Mouse (Mus musculus): ENCODE data around the gene Rab27a. TPM values are rescaled to one million over a fixed set of nuclear protein-coding genes. Genes with fewer than 3 reads are reported as not detected.

Gene Rab27a
- polyA plus RNA-seq, 1 experiment, result 3.2 TPM

DNA sequence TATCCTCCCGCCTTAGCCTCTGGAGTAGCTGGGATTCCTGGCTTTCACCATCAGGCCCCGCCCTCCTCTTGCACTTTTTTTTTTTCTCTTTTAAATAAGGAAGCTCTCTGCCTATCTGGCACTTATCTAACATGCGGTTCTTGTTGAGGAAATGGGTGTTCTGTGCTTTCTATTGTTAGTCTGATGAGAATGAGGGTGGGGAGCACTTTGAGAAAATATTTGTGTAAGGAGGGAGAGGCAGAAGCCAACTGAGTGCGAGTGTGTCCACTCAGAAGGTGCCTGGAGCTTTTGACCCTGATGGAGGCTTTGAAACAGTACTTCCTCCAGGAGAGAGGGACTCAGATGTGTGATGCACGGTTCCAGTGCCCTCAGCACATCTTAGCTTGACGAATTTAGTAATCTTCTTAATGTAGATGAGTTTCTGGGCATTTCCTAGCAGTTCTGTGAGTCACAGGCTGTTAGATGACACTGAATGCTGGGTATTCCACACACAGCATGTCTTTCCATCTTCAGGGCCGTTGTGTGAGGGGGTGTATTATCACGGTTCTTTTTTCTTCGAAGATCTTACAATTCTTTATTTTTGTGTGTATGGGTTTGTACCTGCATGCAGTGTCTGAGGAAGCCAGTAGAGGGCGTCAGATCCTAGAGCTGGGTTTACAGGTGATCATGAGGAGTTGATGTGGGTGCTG lies 26.5 kb downstream of the Rab27a start:
- no peak for TF ChIP-seq GATA1 (IDR thresholded peaks at IDR 0.05; ENCODE audit: low read length)

DNA sequence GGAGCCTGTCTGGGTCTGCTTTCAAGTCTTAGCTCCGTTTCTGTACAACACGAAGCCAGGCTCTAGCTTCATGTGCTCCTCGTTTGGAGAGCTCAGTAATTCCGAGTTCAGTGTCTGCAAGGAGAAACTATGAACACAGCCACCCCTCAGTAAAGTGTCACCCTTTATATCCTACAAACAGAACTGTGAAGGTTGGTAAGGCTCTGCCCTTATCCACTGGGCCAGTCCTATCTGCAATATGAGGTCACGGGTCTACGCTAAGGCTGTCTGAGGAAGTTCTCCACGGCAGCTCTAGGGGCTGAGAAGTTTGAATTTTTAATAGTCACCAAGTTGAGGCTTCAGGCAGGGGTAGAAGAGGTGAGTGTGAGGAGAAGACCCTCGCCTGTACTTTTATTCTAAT lies 27.8 kb downstream of the Rab27a start:
- TF ChIP-seq GATA1 (IDR thresholded peaks at IDR 0.05; ENCODE audit: low read length), result no peak

GRCm38 (mm10) chr9:73073169-73073568 lies 28.5 kb downstream of the Rab27a start:
- no peak for TF ChIP-seq GATA1 (IDR thresholded peaks at IDR 0.05; ENCODE audit: low read length)

GRCm38 (mm10) chr9:73079801-73080325 lies 35.2 kb downstream of the Rab27a start:
- no peak for TF ChIP-seq GATA1 (IDR thresholded peaks at IDR 0.05; ENCODE audit: low read length)

DNA sequence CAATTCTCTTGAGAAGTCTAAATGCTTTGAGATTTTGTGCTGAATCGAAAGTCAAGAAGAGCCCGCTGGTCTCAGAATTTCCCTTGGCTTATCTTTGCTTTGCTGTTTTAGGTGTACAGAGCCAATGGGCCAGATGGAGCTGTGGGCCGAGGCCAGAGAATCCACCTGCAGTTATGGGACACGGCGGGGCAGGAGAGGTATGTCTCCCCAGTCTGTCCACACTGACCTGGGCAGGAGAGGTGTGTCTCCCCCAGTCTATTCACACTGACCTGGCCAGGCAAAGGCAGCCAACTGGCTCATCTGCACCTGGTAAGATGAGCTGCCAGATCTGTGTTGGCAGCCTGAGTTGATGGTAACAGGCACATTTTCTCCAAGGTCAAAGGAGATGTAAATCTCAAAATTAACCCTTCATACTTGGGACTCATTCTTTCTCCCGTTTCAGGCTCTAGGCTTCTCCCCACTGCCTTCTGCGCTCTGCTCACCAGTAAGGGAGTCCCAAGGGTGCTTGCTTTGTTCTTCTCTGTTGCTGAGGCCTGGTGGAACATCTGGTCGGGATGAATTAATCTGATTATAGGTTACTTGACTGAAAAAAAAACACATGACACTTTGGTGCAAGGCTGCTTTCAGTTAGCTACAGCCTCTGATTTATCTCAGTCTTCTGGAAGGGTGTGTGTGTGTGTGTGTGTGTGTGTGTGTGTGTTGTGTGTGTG lies 37.8 kb downstream of the Rab27a start:
- no peak for TF ChIP-seq GATA1 (IDR thresholded peaks at IDR 0.05; ENCODE audit: low read length)

- no peak for TF ChIP-seq GATA1 (IDR thresholded peaks at IDR 0.05; ENCODE audit: low read length)
Observed at GRCm38 (mm10) chr9:73083956-73084355, 39.3 kb downstream of the Rab27a start.

- TF ChIP-seq GATA1 (IDR thresholded peaks at IDR 0.05; ENCODE audit: low read length), result peak; percentile 19
Observed at GRCm38 (mm10) chr9:73085845-73086244, 41.2 kb downstream of the Rab27a start.

DNA sequence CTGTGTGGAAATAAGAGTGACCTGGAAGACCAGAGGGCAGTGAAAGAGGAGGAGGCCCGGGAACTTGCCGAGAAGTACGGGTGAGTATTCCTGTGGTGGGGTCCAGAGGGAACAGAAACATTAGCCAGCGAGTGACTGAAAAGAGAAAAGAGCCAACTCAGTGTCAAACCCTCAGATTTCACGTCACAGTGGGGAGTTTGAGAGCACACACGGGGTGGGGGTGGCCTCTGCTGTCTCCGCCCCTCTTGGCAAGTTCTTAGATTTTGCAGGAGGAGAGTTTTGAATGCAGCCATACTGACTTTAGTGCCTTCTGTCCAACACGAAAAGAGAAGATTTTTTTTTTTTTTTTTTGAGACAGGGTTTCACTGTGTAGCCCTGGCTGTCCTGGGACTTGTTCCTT lies 42.5 kb downstream of the Rab27a start:
- no peak for TF ChIP-seq GATA1 (IDR thresholded peaks at IDR 0.05; ENCODE audit: low read length)

- no peak for TF ChIP-seq GATA1 (IDR thresholded peaks at IDR 0.05; ENCODE audit: low read length)
Observed at GRCm38 (mm10) chr9:73087581-73087980, 42.9 kb downstream of the Rab27a start.

- no peak for TF ChIP-seq GATA1 (IDR thresholded peaks at IDR 0.05; ENCODE audit: low read length)
Observed at GRCm38 (mm10) chr9:73089222-73089920, 44.7 kb downstream of the Rab27a start.

GRCm38 (mm10) chr9:73090121-73090520 lies 45.5 kb downstream of the Rab27a start:
- no peak for TF ChIP-seq GATA1 (IDR thresholded peaks at IDR 0.05; ENCODE audit: low read length)

DNA sequence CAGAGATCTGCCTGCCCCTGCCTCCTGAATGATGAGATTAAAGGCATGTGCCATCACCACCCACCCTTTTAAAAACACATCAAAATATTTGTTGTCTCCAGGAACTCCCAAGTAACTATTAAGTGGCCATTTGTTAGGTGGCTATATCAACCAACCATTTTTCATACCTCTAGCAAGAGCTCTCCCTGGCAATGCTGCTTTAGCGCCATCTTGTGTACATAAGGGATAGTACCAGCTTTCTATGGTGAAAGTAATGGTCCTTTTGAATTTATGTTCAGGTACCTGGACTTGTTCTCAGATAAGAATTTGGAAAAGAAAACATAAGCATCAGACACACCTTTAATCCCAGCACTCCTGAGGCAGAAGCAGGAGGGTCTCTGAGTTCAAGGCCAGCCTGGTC lies 47.1 kb downstream of the Rab27a start:
- TF ChIP-seq GATA1 (IDR thresholded peaks at IDR 0.05; ENCODE audit: low read length), result no peak

DNA sequence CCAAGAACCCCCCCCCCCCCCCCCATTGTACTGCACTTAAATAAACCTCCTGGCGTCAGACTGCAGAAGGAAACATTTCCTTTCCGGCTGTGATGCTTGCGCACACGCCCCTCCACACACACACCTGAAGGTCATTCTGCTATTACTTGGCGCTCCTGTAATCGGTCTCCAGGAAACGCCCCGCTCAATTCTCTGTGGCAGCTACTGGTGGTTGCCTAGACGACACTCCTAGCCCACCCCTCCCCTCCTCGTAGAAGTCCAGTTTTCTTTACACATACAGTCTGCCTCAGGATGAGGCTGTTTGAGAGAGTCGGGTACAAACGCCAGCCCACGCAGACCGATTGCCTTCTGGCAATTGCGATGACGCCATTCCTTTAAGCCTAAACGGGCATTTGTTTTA lies 49.9 kb downstream of the Rab27a start:
- TF ChIP-seq GATA1 (IDR thresholded peaks at IDR 0.05; ENCODE audit: low read length), result no peak

DNA sequence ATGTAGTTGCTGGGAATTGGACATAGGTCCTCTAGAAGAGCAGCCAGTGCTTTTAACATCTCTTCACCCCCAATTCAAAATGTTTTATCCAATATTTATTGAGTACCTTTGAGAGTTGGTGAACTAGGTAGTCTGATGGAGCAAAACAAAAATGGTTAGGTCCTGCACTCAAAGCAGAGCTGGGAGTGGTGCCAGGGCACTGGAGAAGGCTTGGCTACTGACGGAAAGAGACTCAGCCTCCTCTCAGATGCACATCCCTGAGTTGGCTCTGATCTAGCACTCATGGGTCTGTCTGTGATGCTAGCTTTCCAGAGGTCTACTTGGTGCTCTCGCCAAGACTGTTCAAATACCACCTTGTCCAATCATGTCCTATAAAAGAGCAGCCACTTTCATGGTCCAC lies 53.2 kb downstream of the Rab27a start:
- TF ChIP-seq GATA1 (IDR thresholded peaks at IDR 0.05; ENCODE audit: low read length), result no peak

DNA sequence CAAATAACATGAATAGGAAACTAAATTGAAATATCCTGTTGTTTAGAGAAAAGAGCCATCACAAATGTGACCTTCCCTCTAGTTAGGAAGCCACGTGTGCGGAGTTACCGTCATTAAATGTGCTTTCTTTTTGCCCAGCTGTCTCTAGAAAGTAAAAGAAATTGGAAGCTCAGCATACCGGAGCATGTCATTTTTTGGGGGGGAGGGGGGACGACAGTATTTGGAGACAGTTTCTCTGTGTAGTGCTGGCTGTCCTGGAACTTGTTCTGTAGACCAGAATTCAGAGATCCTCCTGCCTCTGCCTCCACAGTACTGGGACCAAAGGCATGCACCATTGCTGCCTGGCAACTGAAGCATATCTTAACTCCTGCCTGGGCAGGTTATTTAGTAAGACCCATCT lies 56.9 kb downstream of the Rab27a start, which contains the start of gene Khdc3:
Gene Khdc3, plus strand, starts transcription at position 301 of the 400 bp plus-strand sequence.
- no peak for TF ChIP-seq GATA1 (IDR thresholded peaks at IDR 0.05; ENCODE audit: low read length)

DNA sequence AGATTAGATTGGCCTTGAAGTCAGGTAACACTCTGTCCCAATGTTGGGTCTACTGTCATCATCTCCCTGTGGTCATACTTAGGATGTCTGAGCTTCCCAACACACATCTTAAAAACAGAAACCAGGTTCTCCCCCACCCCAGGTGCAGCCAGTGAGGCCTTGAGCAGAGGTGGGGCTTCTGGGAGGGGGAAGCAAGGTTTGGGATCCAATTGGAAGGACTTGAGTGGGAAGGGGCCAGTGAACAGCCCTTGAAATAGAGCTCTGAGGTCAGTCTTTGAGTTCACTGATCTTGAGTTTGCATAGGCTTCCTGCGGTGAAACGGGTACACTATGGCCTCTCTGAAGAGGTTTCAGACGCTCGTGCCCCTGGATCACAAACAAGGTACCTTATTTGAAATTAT lies 57.5 kb downstream of the Rab27a start, which contains the start of gene Gm20509:
Gene Gm20509, plus strand, starts transcription at position 290 of the 400 bp plus-strand sequence.
- no peak for TF ChIP-seq GATA1 (IDR thresholded peaks at IDR 0.05; ENCODE audit: low read length)
